Mouse (Mus musculus) liver, embryonic 15.5 days (tissue): ENCODE results near the gene Tmem177. TPM values are rescaled to one million over a fixed set of nuclear protein-coding genes. Genes with fewer than 3 reads are reported as not detected.

ENCODE experiments used
- polyA plus RNA-seq: library from polyadenylated mRNA; unstranded; fragments of >200 nt; fragmentation: Nextera tagmentation; extraction: Ambion mirVana; gene quantifications from 2 replicates; pipeline ENCODE4 v1.2.1, GENCODE M21; 2015

Gene Tmem177
- polyA plus RNA-seq, 1 experiment from 2014 or later: 3.7 TPM

Other genes starting within 250 kb of the Tmem177 start
- 1.3 and 1.9 TPM in 2 replicates for gene Ptpn4, start 75.6 kb downstream of the Tmem177 start, polyA plus RNA-seq
- 0.05 and 0.08 TPM in 2 replicates for gene Cfap221, start 84.0 kb upstream of the Tmem177 start, polyA plus RNA-seq
- not detected in 2 replicates for gene Sctr, start 93.7 kb upstream of the Tmem177 start, polyA plus RNA-seq
- 84.6 and 97.7 TPM in 2 replicates for gene Tmem37, start 160.9 kb upstream of the Tmem177 start, polyA plus RNA-seq
- gene Dbi, start 207.9 kb upstream of the Tmem177 start, polyA plus RNA-seq: 835 and 898 TPM in 2 replicates
- gene 3110009E18Rik, start 208.0 kb upstream of the Tmem177 start, polyA plus RNA-seq: 4.9 and 5.8 TPM in 2 replicates